Mouse (Mus musculus): ENCODE results near the gene Adam1b. TPM values are rescaled to one million over a fixed set of nuclear protein-coding genes. Genes with fewer than 3 reads are reported as not detected.
A peak's percentile ranks its signal among the peaks of the same experiment; 100 is the strongest.

The Adam1b gene
- not detected in 2 replicates for total RNA-seq (2014; rRNA removed)
- polyA plus RNA-seq (2015; fragmentation: Nextera tagmentation; extraction: Ambion mirVana), result not detected in 2 replicates

- H3K9ac ChIP-seq, result no peak within 1 kb of the TSS
- H3K4me1 ChIP-seq (ENCODE audit: insufficient read depth), result no peaks in the 10 kb centered on the region
- H3K4me3 ChIP-seq (ENCODE audit: low read depth, low read length), result no peak within 1 kb of the TSS
- H3K9me3 ChIP-seq (ENCODE audit: low read length), result no peaks in the 10 kb centered on the region
- no peak within 1 kb of the TSS for H3K4me2 ChIP-seq (ENCODE audit: low read depth)
- H3K27me3 ChIP-seq (ENCODE audit: insufficient read depth, low read length), result no peaks in the 10 kb centered on the region
- no peak within 1 kb of the TSS for H3K27ac ChIP-seq (ENCODE audit: low read depth, low read length)
- TF ChIP-seq CTCF (IDR thresholded peaks at IDR 0.05; ENCODE audit: low read depth), result no peak
- no peaks in the 10 kb centered on the region for H3K36me3 ChIP-seq (ENCODE audit: insufficient read depth)
- DNase-seq, result no peak
- 92% methylated on average over 3 of the region's 3 CpGs for WGBS
- ATAC-seq, result no peak
These were observed at the start of gene Adam1b for GRCm38 (mm10) chr5:121503231-121503630. Gene Adam1b (minus strand): TSS chr5:121503435.

DNA sequence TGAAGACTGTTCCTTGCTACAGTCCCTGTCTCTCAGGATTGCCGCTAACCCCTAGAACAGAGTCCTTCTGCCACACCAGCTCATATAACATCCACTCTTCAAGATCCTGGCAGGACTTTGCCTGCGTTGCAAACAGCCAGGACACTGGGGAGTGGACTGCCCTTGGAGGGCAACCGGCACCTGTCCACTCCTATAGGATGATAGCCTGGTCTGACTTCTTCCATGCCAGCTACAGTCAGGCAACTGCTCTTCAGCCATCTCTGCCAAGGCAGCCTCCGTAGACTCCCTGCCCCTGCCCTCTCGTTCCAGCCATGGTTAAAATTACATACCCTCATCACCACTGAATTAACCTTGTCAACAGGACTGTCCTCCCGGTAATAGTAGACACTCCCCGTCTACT is 46.0 kb upstream of the Adam1b start:
- Histone ChIP-seq H3K4me1 (ENCODE audit: insufficient read depth) (peaks cover 4% of the 10 kb centered on the region), H3K4me3 (ENCODE audit: low read depth, low read length) (no peak overlapping the region), H3K27me3 (ENCODE audit: insufficient read depth, low read length) (no peaks in the 10 kb centered on the region), H3K4me2 (ENCODE audit: low read depth) (no peak overlapping the region), H3K9me3 (ENCODE audit: low read length) (no peaks in the 10 kb centered on the region), H3K9ac (no peak overlapping the region), H3K27ac (ENCODE audit: low read depth, low read length) (no peak overlapping the region), H3K36me3 (ENCODE audit: insufficient read depth) (no peaks in the 10 kb centered on the region)
- DNase-seq (no peak), ATAC-seq (no peak)
- no peak for TF ChIP-seq CTCF (IDR thresholded peaks at IDR 0.05; ENCODE audit: low read depth)
- WGBS, result 86% methylated on average over 7 of the region's 7 CpGs

- H3K27ac ChIP-seq (ENCODE audit: low read depth, low read length), result no peak overlapping the region
- no peak for DNase-seq
- H3K4me3 ChIP-seq (ENCODE audit: low read depth, low read length), result no peak overlapping the region
- H3K9ac ChIP-seq, result no peak overlapping the region
- WGBS, result 97% methylated on average over 3 of the region's 3 CpGs
- no peak for TF ChIP-seq CTCF (IDR thresholded peaks at IDR 0.05; ENCODE audit: low read depth)
- H3K4me2 ChIP-seq (ENCODE audit: low read depth), result no peak overlapping the region
- H3K36me3 ChIP-seq (ENCODE audit: insufficient read depth), result no peaks in the 10 kb centered on the region
- no peaks in the 10 kb centered on the region for H3K27me3 ChIP-seq (ENCODE audit: insufficient read depth, low read length)
- H3K4me1 ChIP-seq (ENCODE audit: insufficient read depth), result peaks cover 10% of the 10 kb centered on the region
- no peaks in the 10 kb centered on the region for H3K9me3 ChIP-seq (ENCODE audit: low read length)
- ATAC-seq, result no peak
These were observed 43.8 kb upstream of the Adam1b start for GRCm38 (mm10) chr5:121547084-121547483.

GRCm38 (mm10) chr5:121546530-121546895 is 43.3 kb upstream of the Adam1b start:
- Histone ChIP-seq H3K4me3 (ENCODE audit: low read depth, low read length) (peak overlapping the region; percentile 98), H3K9me3 (ENCODE audit: low read length) (no peaks in the 10 kb centered on the region), H3K4me2 (ENCODE audit: low read depth) (peak overlapping the region; percentile 57), H3K9ac (peak overlapping the region; percentile 97), H3K4me1 (ENCODE audit: insufficient read depth) (peaks cover 10% of the 10 kb centered on the region), H3K36me3 (ENCODE audit: insufficient read depth) (no peaks in the 10 kb centered on the region), H3K27ac (ENCODE audit: low read depth, low read length) (peak overlapping the region; percentile 99), H3K27me3 (ENCODE audit: insufficient read depth, low read length) (no peaks in the 10 kb centered on the region)
- WGBS, result 33% methylated on average over 6 of the region's 6 CpGs
- DNase-seq (peak; percentile 44), ATAC-seq (no peak)
- TF ChIP-seq CTCF (IDR thresholded peaks at IDR 0.05; ENCODE audit: low read depth), result peak; percentile 60

DNA sequence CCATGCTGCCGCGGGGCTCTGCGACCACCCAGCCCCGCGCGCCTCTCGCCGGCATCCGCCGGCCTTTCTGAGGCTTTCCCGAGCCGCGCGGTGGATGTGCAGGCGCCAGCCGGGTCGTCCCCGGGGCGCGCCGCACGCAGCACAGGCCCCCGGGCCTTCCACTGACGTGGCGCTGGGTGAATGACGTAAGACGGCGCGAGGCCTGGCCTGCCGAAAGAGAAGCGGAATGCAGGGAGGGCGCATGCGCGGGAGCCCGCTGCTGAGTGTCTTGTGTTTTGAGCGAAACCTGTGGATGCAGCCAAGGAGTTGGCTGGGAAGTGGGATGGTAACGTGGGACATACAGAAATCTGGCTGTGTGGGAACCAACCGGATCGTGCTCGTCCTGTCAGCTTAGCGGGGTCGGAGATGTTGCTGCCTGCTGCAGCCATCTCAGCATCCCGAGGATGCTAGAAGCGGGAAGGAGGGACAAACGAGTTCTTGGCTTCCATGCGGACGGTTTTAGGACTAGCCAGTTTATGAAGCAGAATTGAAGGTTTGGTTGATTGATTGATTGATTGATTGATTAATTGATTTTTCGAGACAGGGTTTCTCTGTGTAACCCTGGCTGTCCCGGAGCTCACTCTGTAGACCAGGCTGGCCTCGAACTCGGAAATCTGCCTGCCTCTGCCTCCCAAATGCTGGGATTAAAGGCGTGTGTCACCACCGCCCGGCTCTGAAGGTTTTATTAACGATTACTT is 42.7 kb upstream of the Adam1b start, which contains the start of gene Mapkapk5:
Gene Mapkapk5, minus strand, starts transcription at position 113 of the 737 bp plus-strand sequence.
- peak within 1 kb of the TSS; percentile 90 for H3K4me2 ChIP-seq (ENCODE audit: low read depth)
- TF ChIP-seq CTCF (IDR thresholded peaks at IDR 0.05; ENCODE audit: low read depth), result no peak

DNA sequence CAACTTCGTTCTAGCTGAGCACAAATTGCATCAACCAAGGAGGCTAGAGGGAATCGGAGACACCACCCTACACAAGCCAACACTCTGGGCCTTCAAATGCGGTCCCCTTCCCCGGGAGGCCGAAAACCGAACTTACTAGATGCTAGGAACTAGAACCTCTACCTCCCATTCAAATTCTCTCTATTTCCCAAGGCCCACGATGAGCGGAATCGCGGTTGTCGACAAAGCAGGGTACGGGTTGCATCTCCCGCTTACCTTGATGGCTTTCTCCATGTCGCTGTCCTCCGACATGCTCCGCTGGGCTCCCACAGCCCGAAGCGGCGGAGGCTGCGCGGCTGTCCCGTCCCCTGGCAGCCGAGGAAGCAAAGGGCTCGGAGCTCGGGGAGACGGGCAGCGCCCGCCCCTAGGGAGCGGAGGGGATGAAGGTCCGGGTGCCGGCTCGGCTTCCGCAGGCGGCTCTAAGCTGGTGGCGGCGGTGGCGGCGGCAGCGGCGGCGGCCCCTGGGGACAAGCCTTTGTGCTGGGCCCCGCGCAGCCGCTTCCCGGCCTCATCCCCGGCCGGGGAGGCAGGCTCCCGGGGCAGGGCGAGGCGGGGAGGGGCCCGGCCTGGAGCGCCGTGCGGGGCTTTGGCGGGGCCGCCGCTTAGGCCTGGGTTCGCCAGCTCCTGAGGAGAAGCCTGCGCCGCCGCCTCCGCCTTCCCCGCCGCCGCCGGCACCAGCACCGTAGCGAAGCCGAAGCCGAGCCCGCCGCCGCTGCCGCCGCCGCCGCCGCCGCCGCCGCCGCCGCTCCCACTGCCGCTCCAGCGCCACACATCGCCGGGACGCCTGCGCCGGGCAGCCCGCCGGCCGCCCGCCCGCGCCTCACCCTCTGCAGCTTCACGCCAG is 41.9 kb upstream of the Adam1b start, which contains the start of the genes Adam1a and Gm42878:
Gene Adam1a, minus strand, starts transcription at position 573 of the 883 bp plus-strand sequence.
Gene Gm42878, minus strand, starts transcription at position 573 of the 883 bp plus-strand sequence.
- Histone ChIP-seq H3K9me3 (ENCODE audit: low read length) (no peaks in the 10 kb centered on the region), H3K9ac (peak within 1 kb of the TSS; percentile 97), H3K27me3 (ENCODE audit: insufficient read depth, low read length) (no peaks in the 10 kb centered on the region), H3K4me3 (ENCODE audit: low read depth, low read length) (peak within 1 kb of the TSS; percentile 98), H3K4me2 (ENCODE audit: low read depth) (peak within 1 kb of the TSS; percentile 90), H3K4me1 (ENCODE audit: insufficient read depth) (peaks cover 10% of the 10 kb centered on the region), H3K36me3 (ENCODE audit: insufficient read depth) (no peaks in the 10 kb centered on the region), H3K27ac (ENCODE audit: low read depth, low read length) (peak within 1 kb of the TSS; percentile 99)
- TF ChIP-seq CTCF (IDR thresholded peaks at IDR 0.05; ENCODE audit: low read depth), result no peak
- DNase-seq (peak; percentile 14), ATAC-seq (peak; percentile 73)
- 3% methylated on average over 78 of the region's 97 CpGs for WGBS

More for the DNA sequence above, 42.7 kb upstream of the Adam1b start, which contains the start of gene Mapkapk5:
- Histone ChIP-seq H3K9me3 (ENCODE audit: low read length) (no peaks in the 10 kb centered on the region), H3K27me3 (ENCODE audit: insufficient read depth, low read length) (no peaks in the 10 kb centered on the region), H3K27ac (ENCODE audit: low read depth, low read length) (peak within 1 kb of the TSS; percentile 99), H3K36me3 (ENCODE audit: insufficient read depth) (no peaks in the 10 kb centered on the region), H3K4me1 (ENCODE audit: insufficient read depth) (peaks cover 10% of the 10 kb centered on the region), H3K4me3 (ENCODE audit: low read depth, low read length) (peak within 1 kb of the TSS; percentile 98), H3K9ac (peak within 1 kb of the TSS; percentile 97)
- DNase-seq, result peak; percentile 98
- 4% methylated on average over 55 of the region's 55 CpGs for WGBS
- peak; percentile 98 for ATAC-seq
